Mouse (Mus musculus) lung, postnatal 0 days (tissue): ENCODE data around the gene Ubtf. TPM values are rescaled to one million over a fixed set of nuclear protein-coding genes. Genes with fewer than 3 reads are reported as not detected.

Experiments
- ATAC-seq: fragments of 200-750 bp; cut with Nextera tagmentation; 2 replicates; pipeline ENCODE4 v1.8.0; 2017; ENCODE audit warnings: moderate library complexity
- DNase-seq: peaks from one replicate; pipeline ENCODE4 v3.0.0-alpha.2; 2016; ENCODE audit warnings: low spot score
- H3K27ac ChIP-seq: fragments of 300-500 bp; sonication (generic); 2 replicates; pipeline ENCODE4 v1.5.1; 2014; ENCODE audit warnings: antibody characterized with exemption, mild to moderate bottlenecking, low read length, mixed read lengths
- H3K27me3 ChIP-seq: fragments of 300-500 bp; sonication (generic); replicated peaks from 2 replicates; pipeline ENCODE4 v1.6.1; 2014; ENCODE audit warnings: low read length, mixed read lengths; ENCODE audit not compliant: insufficient read depth
- H3K36me3 ChIP-seq: fragments of 300-500 bp; sonication (generic); 2 replicates; pipeline ENCODE4 v1.6.1; 2014; ENCODE audit warnings: low read length, mixed read lengths; ENCODE audit not compliant: insufficient read depth
- H3K4me1 ChIP-seq: fragments of 300-500 bp; sonication (generic); 2 replicates; pipeline ENCODE4 v1.6.1; 2014; ENCODE audit warnings: antibody characterized with exemption, low read depth, low read length, mixed read lengths; ENCODE audit not compliant: insufficient read depth
- H3K4me2 ChIP-seq: fragments of 300-500 bp; sonication (generic); replicated peaks from 2 replicates; pipeline ENCODE4 v1.6.1; 2014; ENCODE audit warnings: low read depth, mild to moderate bottlenecking, low read length, moderate library complexity, mixed read lengths
- H3K4me3 ChIP-seq: fragments of 300-500 bp; sonication (generic); 2 replicates; pipeline ENCODE4 v1.5.1; 2014; ENCODE audit warnings: low read depth, low read length
- H3K9ac ChIP-seq: fragments of 300-500 bp; sonication (generic); replicated peaks from 2 replicates; pipeline ENCODE4 v1.6.1; 2014; ENCODE audit warnings: low read depth, mild to moderate bottlenecking
- H3K9me3 ChIP-seq: fragments of 300-500 bp; sonication (generic); 2 replicates; pipeline ENCODE4 v1.6.1; 2016; ENCODE audit warnings: low read length, mixed read lengths
- CTCF ChIP-seq: IDR thresholded peaks from 2 replicates; pipeline ENCODE4 v1.5.1; 2016; ENCODE audit warnings: antibody characterized with exemption, mild to moderate bottlenecking
- EP300 ChIP-seq: IDR thresholded peaks from 2 replicates; pipeline ENCODE4 v1.6.1; 2016; ENCODE audit warnings: antibody characterized with exemption, mild to moderate bottlenecking, control low read depth
- WGBS: fragments of 180-500 bp; shearing (Covaris S2); extraction: QIAGEN DNeasy Blood & Tissue Kit; methylation state at CpG from one replicate; pipeline ENCODE4 v1.1.7; 2014; 5-methylcytosine and 5-hydroxymethylcytosine counted together
- polyA plus RNA-seq: library from polyadenylated mRNA; unstranded; fragments of >200 nt; fragmentation: Nextera tagmentation; extraction: Ambion mirVana; gene quantifications from 2 replicates; pipeline ENCODE4 v1.2.1, GENCODE M21; 2015

The Ubtf gene
- polyA plus RNA-seq, 1 experiment from 2014 or later: 53.7 TPM

DNA sequence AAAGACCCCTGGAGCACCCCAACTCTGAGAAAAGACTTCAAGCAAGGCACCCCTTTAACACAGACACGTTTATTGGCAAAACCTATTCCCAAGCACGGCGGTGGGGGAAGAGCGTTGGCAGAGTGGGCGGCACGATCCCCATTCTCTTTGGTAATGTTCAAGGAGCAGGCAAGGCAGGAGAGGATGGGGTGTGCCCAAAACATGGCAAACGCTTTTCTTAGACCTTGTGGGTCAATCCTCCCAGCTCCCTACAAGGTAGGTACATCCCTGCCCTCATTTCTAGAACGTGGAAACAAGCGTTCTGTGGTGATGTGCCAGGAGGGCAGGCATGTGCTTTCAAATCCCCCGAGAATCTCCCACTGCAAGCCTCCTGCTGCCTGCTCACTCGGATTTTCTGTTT is 29.2 kb upstream of the Ubtf start:
- WGBS: 83% methylated on average over 11 of the region's 11 CpGs
- Histone ChIP-seq H3K27me3 (no peaks in the 10 kb centered on the region), H3K4me1 (no peaks in the 10 kb centered on the region), H3K36me3 (no peaks in the 10 kb centered on the region), H3K27ac (no peak overlapping the region), H3K4me2 (no peak overlapping the region), H3K9ac (no peak overlapping the region), H3K9me3 (no peaks in the 10 kb centered on the region), H3K4me3 (no peak overlapping the region)
- ATAC-seq: no peak
- TF ChIP-seq CTCF (no peak), EP300 (no peak)
- no peak for DNase-seq

GRCm38 (mm10) chr11:102348101-102348585 is 28.6 kb upstream of the Ubtf start:
- Histone ChIP-seq H3K36me3 (no peaks in the 10 kb centered on the region), H3K4me1 (no peaks in the 10 kb centered on the region), H3K4me3 (no peak overlapping the region), H3K9ac (no peak overlapping the region), H3K27me3 (no peaks in the 10 kb centered on the region), H3K9me3 (no peaks in the 10 kb centered on the region), H3K27ac (no peak overlapping the region), H3K4me2 (no peak overlapping the region)
- DNase-seq: no peak
- no peak for TF ChIP-seq CTCF
- ATAC-seq: no peak
- WGBS: 86% methylated on average over 7 of the region's 7 CpGs

DNA sequence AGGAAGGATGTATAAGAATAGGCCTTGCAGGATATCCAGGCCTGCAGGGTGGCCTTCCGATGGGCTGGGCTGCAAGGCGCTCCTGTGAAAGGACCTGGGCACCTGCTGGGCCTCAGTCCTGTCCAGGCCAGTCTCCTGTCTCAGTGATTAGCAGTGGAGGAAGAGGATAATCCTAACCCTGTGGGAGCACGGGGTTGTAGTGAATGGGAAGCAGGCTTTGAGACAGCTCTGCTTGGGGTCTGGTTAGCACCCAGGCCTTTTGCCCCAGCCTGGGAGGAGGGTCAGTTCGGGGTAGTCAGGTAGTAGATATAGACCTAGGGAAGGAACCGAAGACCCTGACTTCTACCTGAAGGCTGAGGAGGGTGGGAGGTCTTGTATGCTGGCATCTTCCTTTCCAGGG is 28.1 kb upstream of the Ubtf start:
- WGBS: 65% methylated on average over 5 of the region's 5 CpGs
- no peak for TF ChIP-seq EP300
- TF ChIP-seq CTCF: no peak
- Histone ChIP-seq H3K4me2 (no peak overlapping the region), H3K27ac (no peak overlapping the region), H3K9me3 (no peaks in the 10 kb centered on the region), H3K4me1 (no peaks in the 10 kb centered on the region), H3K36me3 (no peaks in the 10 kb centered on the region), H3K27me3 (no peaks in the 10 kb centered on the region), H3K4me3 (no peak overlapping the region), H3K9ac (no peak overlapping the region)
- no peak for ATAC-seq
- DNase-seq: no peak

GRCm38 (mm10) chr11:102346926-102347325 is 27.4 kb upstream of the Ubtf start:
- Histone ChIP-seq H3K4me3 (no peak overlapping the region), H3K36me3 (no peaks in the 10 kb centered on the region), H3K9ac (no peak overlapping the region), H3K4me2 (no peak overlapping the region), H3K27me3 (no peaks in the 10 kb centered on the region), H3K9me3 (no peaks in the 10 kb centered on the region), H3K4me1 (no peaks in the 10 kb centered on the region), H3K27ac (no peak overlapping the region)
- DNase-seq: no peak
- 58% methylated on average over 5 of the region's 5 CpGs for WGBS
- ATAC-seq: no peak
- TF ChIP-seq EP300 (no peak), CTCF (no peak)

GRCm38 (mm10) chr11:102344458-102344857 is 24.9 kb upstream of the Ubtf start:
- 79% methylated on average over 3 of the region's 3 CpGs for WGBS
- H3K4me2 ChIP-seq: no peak overlapping the region
- H3K9me3 ChIP-seq: no peaks in the 10 kb centered on the region
- no peak overlapping the region for H3K9ac ChIP-seq
- no peak overlapping the region for H3K4me3 ChIP-seq
- H3K4me1 ChIP-seq: peaks cover 3% of the 10 kb centered on the region; the same call in 1 of the 2 replicates
- no peak overlapping the region for H3K27ac ChIP-seq
- DNase-seq: no peak
- TF ChIP-seq CTCF (no peak), EP300 (no peak)
- ATAC-seq: no peak
- no peaks in the 10 kb centered on the region for H3K27me3 ChIP-seq
- no peaks in the 10 kb centered on the region for H3K36me3 ChIP-seq

GRCm38 (mm10) chr11:102342742-102343141 is 23.2 kb upstream of the Ubtf start:
- ATAC-seq: no peak

DNA sequence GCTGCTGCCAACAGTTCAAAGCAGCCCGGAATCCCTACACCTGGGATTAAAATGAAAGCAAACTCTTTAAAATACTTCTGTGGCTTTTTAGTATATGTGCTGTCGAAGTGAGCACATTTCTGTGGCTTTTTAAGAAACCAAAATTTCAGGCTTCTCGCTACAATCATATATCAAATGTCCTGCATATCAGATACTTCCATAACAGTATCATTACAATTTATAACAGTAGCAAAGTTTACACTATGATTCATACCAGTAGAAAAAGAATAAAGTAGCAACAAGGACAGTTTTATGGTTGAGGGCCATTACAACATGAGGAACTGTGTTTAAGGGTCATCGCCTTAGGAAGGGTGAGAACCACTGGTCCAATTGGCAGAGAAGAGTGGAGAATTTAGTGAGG is 21.6 kb upstream of the Ubtf start:
- Histone ChIP-seq H3K9me3 (no peaks in the 10 kb centered on the region), H3K9ac (no peak overlapping the region), H3K4me3 (no peak overlapping the region), H3K27me3 (no peaks in the 10 kb centered on the region), H3K36me3 (no peaks in the 10 kb centered on the region), H3K4me1 (peaks cover 6% of the 10 kb centered on the region; the same call in 1 of the 2 replicates), H3K27ac (no peak overlapping the region), H3K4me2 (no peak overlapping the region)
- ATAC-seq (no peak), DNase-seq (no peak)
- 85% methylated on average over 4 of the region's 4 CpGs for WGBS
- TF ChIP-seq CTCF (no peak), EP300 (no peak)

More at GRCm38 (mm10) chr11:102342742-102343141, 23.2 kb upstream of the Ubtf start:
- 61% methylated on average over 12 of the region's 12 CpGs for WGBS
- Histone ChIP-seq H3K36me3 (no peaks in the 10 kb centered on the region), H3K9me3 (no peaks in the 10 kb centered on the region), H3K27me3 (no peaks in the 10 kb centered on the region), H3K4me2 (no peak overlapping the region), H3K27ac (no peak overlapping the region), H3K4me1 (peaks cover 6% of the 10 kb centered on the region; the same call in 1 of the 2 replicates), H3K4me3 (no peak overlapping the region), H3K9ac (no peak overlapping the region)
- no peak for DNase-seq
- TF ChIP-seq EP300 (no peak), CTCF (no peak)
